Mouse (Mus musculus): Measurements from ENCODE around the gene Slc13a4. TPM values are rescaled to one million over a fixed set of nuclear protein-coding genes. Genes with fewer than 3 reads are reported as not detected.

Slc13a4 gene
- 0.23 and 0.41 TPM in 2 replicates for polyA plus RNA-seq (2015; fragmentation: Nextera tagmentation; extraction: Ambion mirVana)

DNA sequence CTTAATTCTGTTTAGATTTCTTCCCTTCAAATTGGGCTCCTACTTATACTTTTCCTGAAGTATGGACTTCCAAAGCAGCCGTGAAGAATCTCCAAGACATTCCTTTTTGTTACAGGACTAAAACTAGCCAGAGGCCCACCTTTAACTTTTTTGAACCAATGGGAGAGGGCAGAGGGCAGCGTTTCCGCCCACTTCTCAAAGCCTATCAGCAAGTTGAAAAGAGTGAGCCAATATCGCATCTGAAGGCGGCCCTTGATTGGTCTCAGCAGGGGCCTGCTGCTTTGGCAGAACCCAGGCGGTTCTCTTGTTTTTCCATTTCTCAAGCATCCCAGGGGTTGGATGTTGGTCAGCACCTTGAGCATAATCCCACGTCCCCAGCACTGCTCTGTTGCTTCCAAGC, at the start of gene Slc13a4:
TSS of gene Slc13a4 (minus strand) at position 95 of the 400 bp plus-strand sequence.
- H3K36me3 ChIP-seq (ENCODE audit: insufficient read depth, low read length) = no peaks in the 10 kb centered on the region
- WGBS = 49% methylated on average over 7 of the region's 7 CpGs
- H3K9me3 ChIP-seq (ENCODE audit: low read length) = no peaks in the 10 kb centered on the region
- no peak within 1 kb of the TSS for H3K4me2 ChIP-seq (replicated peaks; ENCODE audit: low read depth, low read length)
- H3K4me3 ChIP-seq (ENCODE audit: low read length) = no peak within 1 kb of the TSS
- no peak within 1 kb of the TSS for H3K27ac ChIP-seq (ENCODE audit: low read length)
- H3K4me1 ChIP-seq (ENCODE audit: insufficient read depth, low read length) = no peaks in the 10 kb centered on the region
- no peak within 1 kb of the TSS for H3K9ac ChIP-seq (replicated peaks; ENCODE audit: low read length)
- ATAC-seq (ENCODE audit: low FRiP score, low TSS enrichment) = no peak
- no peaks in the 10 kb centered on the region for H3K27me3 ChIP-seq (ENCODE audit: insufficient read depth, low read length)

- H3K27ac ChIP-seq (ENCODE audit: low read length) = no peak overlapping the region
- H3K36me3 ChIP-seq (ENCODE audit: insufficient read depth, low read length) = no peaks in the 10 kb centered on the region
- 0 out of 2 replicates have a peak, but pooled peaks cover 3% of the 10 kb centered on the region for H3K9me3 ChIP-seq (ENCODE audit: low read length)
- no peak for ATAC-seq (ENCODE audit: low FRiP score, low TSS enrichment)
- no peaks in the 10 kb centered on the region for H3K27me3 ChIP-seq (ENCODE audit: insufficient read depth, low read length)
- H3K9ac ChIP-seq (replicated peaks; ENCODE audit: low read length) = no peak overlapping the region
- H3K4me2 ChIP-seq (replicated peaks; ENCODE audit: low read depth, low read length) = no peak overlapping the region
- WGBS = 93% methylated on average over 3 of the region's 3 CpGs
- no peak overlapping the region for H3K4me3 ChIP-seq (ENCODE audit: low read length)
- peaks cover 22% of the 10 kb centered on the region for H3K4me1 ChIP-seq (ENCODE audit: insufficient read depth, low read length)
Observed at GRCm38 (mm10) chr6:35355320-35355719, 47.4 kb upstream of the Slc13a4 start.

DNA sequence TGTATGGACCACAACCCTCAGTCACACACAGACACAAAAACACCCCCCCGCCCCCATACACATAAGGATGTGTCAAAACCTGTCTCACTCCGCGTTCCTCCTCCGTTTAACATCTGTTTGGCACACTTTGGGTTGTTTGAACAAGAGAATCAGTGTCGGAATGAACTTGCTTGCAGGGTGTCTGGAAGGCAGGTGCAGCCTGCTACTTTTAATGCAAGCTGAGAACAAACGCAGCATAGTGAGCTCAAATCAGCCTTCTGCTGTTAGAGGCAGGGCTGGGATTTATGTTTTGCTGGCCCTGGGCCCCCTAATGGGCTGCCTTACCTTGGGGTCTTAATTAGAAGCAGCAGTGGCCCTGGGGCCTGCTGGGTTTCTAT, 46.7 kb upstream of the Slc13a4 start:
- 29% methylated on average over 6 of the region's 6 CpGs for WGBS
- no peak overlapping the region for H3K4me3 ChIP-seq (ENCODE audit: low read length)
- H3K27ac ChIP-seq (ENCODE audit: low read length) = no peak overlapping the region
- H3K9me3 ChIP-seq (ENCODE audit: low read length) = 0 out of 2 replicates have a peak, but pooled peaks cover 3% of the 10 kb centered on the region
- no peak for ATAC-seq (ENCODE audit: low FRiP score, low TSS enrichment)
- peaks cover 27% of the 10 kb centered on the region for H3K4me1 ChIP-seq (ENCODE audit: insufficient read depth, low read length)
- H3K27me3 ChIP-seq (ENCODE audit: insufficient read depth, low read length) = no peaks in the 10 kb centered on the region
- H3K9ac ChIP-seq (replicated peaks; ENCODE audit: low read length) = no peak overlapping the region
- no peaks in the 10 kb centered on the region for H3K36me3 ChIP-seq (ENCODE audit: insufficient read depth, low read length)
- no peak overlapping the region; the same call in 1 of the 2 replicates for H3K4me2 ChIP-seq (replicated peaks; ENCODE audit: low read depth, low read length)

DNA sequence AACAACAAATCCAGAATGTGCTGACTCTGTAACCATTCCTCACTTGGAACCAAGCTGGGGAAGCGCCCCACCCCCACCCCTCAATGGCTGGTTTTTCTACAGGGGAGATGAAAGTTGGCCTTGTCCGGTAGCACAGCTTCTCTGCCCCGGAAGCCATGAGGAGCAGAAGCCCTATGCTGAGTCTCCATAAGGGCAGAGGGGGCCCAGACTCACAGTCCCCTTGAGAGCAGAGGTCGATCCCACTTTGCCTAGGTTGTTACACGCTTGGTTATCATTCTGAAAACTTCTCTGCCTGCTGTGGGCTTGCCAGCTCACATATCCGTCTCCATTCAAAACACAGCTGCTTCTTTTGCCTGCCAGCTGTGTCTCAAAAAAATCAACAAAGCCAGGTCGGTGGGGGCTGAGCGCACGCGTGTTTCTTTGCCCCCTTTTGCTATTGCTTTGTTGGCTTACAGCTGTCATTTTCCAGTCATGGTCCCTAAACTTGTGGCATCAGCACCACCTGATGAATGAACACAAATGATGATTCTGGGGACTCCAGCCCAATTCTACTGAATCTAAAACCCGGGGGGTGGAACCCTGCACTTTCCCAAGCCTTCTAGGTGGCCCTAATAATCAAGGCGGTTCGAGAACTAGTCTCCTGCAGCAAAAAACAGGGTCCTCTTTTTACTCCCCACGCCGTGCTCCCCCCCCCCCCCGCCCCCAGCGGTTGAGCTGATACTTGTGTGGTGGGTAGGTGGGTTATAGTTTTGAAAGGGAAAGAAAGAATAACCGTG, 46.1 kb upstream of the Slc13a4 start:
- no peak for ATAC-seq (ENCODE audit: low FRiP score, low TSS enrichment)
- Histone ChIP-seq H3K27me3 (ENCODE audit: insufficient read depth, low read length) (no peaks in the 10 kb centered on the region), H3K36me3 (ENCODE audit: insufficient read depth, low read length) (no peaks in the 10 kb centered on the region), H3K27ac (ENCODE audit: low read length) (no peak overlapping the region), H3K4me1 (ENCODE audit: insufficient read depth, low read length) (peaks cover 27% of the 10 kb centered on the region), H3K4me2 (replicated peaks; ENCODE audit: low read depth, low read length) (peak overlapping the region; percentile 27; the same call in 1 of the 2 replicates), H3K4me3 (ENCODE audit: low read length) (no peak overlapping the region), H3K9ac (replicated peaks; ENCODE audit: low read length) (no peak overlapping the region), H3K9me3 (ENCODE audit: low read length) (0 out of 2 replicates have a peak, but pooled peaks cover 2% of the 10 kb centered on the region)
- 17% methylated on average over 17 of the region's 18 CpGs for WGBS

DNA sequence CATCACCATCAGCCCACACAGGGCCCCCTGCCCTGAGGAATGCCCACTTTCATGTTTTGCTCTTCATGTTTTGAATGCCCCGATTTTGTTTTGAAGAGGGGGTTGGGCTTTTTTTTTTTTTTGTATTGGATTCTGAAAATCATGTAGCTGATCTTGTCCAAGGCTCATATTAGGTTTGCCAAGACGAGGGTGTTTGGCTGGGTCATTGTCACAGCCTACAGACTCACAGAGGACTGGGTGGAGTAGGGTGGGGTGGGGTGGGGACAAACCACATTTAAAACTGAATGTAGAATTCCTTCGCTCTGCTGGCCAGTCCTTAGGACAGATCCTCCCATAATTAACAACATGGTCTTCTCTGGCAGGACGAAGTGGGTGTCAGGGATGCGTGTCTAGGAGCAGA, 45.5 kb upstream of the Slc13a4 start:
- peaks cover 27% of the 10 kb centered on the region for H3K4me1 ChIP-seq (ENCODE audit: insufficient read depth, low read length)
- WGBS = 55% methylated on average over 5 of the region's 5 CpGs
- ATAC-seq (ENCODE audit: low FRiP score, low TSS enrichment) = no peak
- H3K27ac ChIP-seq (ENCODE audit: low read length) = no peak overlapping the region
- H3K9me3 ChIP-seq (ENCODE audit: low read length) = no peaks in the 10 kb centered on the region
- H3K27me3 ChIP-seq (ENCODE audit: insufficient read depth, low read length) = no peaks in the 10 kb centered on the region
- no peak overlapping the region for H3K4me3 ChIP-seq (ENCODE audit: low read length)
- H3K4me2 ChIP-seq (replicated peaks; ENCODE audit: low read depth, low read length) = no peak overlapping the region; the same call in 1 of the 2 replicates
- no peak overlapping the region for H3K9ac ChIP-seq (replicated peaks; ENCODE audit: low read length)
- H3K36me3 ChIP-seq (ENCODE audit: insufficient read depth, low read length) = no peaks in the 10 kb centered on the region

- no peaks in the 10 kb centered on the region for H3K36me3 ChIP-seq (ENCODE audit: insufficient read depth, low read length)
- peaks cover 27% of the 10 kb centered on the region for H3K4me1 ChIP-seq (ENCODE audit: insufficient read depth, low read length)
- no peak overlapping the region for H3K9ac ChIP-seq (replicated peaks; ENCODE audit: low read length)
- WGBS = 83% methylated on average over 8 of the region's 8 CpGs
- H3K9me3 ChIP-seq (ENCODE audit: low read length) = no peaks in the 10 kb centered on the region
- ATAC-seq (ENCODE audit: low FRiP score, low TSS enrichment) = no peak
- H3K4me2 ChIP-seq (replicated peaks; ENCODE audit: low read depth, low read length) = no peak overlapping the region
- H3K27ac ChIP-seq (ENCODE audit: low read length) = no peak overlapping the region
- H3K27me3 ChIP-seq (ENCODE audit: insufficient read depth, low read length) = no peaks in the 10 kb centered on the region
- no peak overlapping the region for H3K4me3 ChIP-seq (ENCODE audit: low read length)
Observed at GRCm38 (mm10) chr6:35352867-35353266, 44.9 kb upstream of the Slc13a4 start.

- no peak overlapping the region for H3K27ac ChIP-seq (ENCODE audit: low read length)
- no peaks in the 10 kb centered on the region for H3K9me3 ChIP-seq (ENCODE audit: low read length)
- H3K4me2 ChIP-seq (replicated peaks; ENCODE audit: low read depth, low read length) = no peak overlapping the region
Observed at GRCm38 (mm10) chr6:35351826-35352225, 43.9 kb upstream of the Slc13a4 start.

DNA sequence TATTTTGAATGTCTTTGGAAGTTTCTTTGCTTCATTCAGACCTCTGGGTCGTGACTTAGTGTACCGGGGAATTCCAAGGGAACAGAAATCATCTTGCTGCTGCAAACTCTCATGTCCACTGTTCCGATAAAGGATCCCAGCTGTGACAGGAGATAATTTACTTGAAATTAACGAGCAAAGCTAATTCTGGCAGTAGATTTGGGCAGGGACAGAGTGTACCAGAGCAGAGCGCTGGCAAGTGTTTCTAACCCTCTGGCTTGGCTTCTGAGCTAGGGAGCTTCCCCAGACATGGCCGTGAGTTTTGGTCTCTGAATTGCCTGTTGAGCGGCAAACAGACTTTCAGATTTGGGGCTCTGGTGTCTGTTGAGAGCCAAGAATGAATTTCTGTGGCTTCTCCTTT, 41.9 kb upstream of the Slc13a4 start:
- Histone ChIP-seq H3K9me3 (ENCODE audit: low read length) (no peaks in the 10 kb centered on the region), H3K9ac (replicated peaks; ENCODE audit: low read length) (no peak overlapping the region), H3K36me3 (ENCODE audit: insufficient read depth, low read length) (no peaks in the 10 kb centered on the region), H3K4me1 (ENCODE audit: insufficient read depth, low read length) (peaks cover 27% of the 10 kb centered on the region), H3K4me3 (ENCODE audit: low read length) (no peak overlapping the region), H3K4me2 (replicated peaks; ENCODE audit: low read depth, low read length) (peak overlapping the region; percentile 20; the same call in 1 of the 2 replicates), H3K27ac (ENCODE audit: low read length) (peak overlapping the region; percentile 44; the same call in 1 of the 2 replicates), H3K27me3 (ENCODE audit: insufficient read depth, low read length) (no peaks in the 10 kb centered on the region)
- 19% methylated on average over 7 of the region's 7 CpGs for WGBS
- ATAC-seq (ENCODE audit: low FRiP score, low TSS enrichment) = peak; percentile 83

More at GRCm38 (mm10) chr6:35351826-35352225, 43.9 kb upstream of the Slc13a4 start:
- H3K4me3 ChIP-seq (ENCODE audit: low read length) = no peak overlapping the region
- 94% methylated on average over 3 of the region's 3 CpGs for WGBS
- H3K4me1 ChIP-seq (ENCODE audit: insufficient read depth, low read length) = peaks cover 27% of the 10 kb centered on the region
- H3K36me3 ChIP-seq (ENCODE audit: insufficient read depth, low read length) = no peaks in the 10 kb centered on the region
- no peak for ATAC-seq (ENCODE audit: low FRiP score, low TSS enrichment)
- H3K27me3 ChIP-seq (ENCODE audit: insufficient read depth, low read length) = no peaks in the 10 kb centered on the region
- H3K9ac ChIP-seq (replicated peaks; ENCODE audit: low read length) = no peak overlapping the region

DNA sequence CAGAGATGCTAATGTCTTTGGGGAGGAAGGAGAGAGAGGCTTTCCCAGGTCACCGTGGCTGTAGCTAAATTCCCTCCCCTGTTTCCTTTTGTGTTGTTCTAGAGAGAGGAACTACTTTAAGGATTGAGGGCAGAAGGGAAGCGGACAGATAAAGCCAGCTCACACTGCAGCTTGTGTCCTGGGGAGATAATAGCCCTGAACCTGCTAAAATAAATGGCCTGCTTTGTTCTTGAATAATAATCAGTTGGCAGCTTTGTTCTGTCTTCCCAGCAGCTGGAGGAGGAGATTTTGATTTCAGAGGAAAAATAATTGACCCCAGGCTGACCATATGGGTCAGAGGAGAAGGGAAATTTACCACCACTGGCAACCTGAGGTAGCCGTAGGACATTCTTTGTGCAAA, 30.7 kb upstream of the Slc13a4 start:
- no peak overlapping the region for H3K9ac ChIP-seq (replicated peaks; ENCODE audit: low read length)
- no peak overlapping the region for H3K27ac ChIP-seq (ENCODE audit: low read length)
- H3K4me2 ChIP-seq (replicated peaks; ENCODE audit: low read depth, low read length) = no peak overlapping the region
- ATAC-seq (ENCODE audit: low FRiP score, low TSS enrichment) = no peak
- no peaks in the 10 kb centered on the region for H3K36me3 ChIP-seq (ENCODE audit: insufficient read depth, low read length)
- 22% methylated on average over 3 of the region's 3 CpGs for WGBS
- no peaks in the 10 kb centered on the region for H3K27me3 ChIP-seq (ENCODE audit: insufficient read depth, low read length)
- no peak overlapping the region for H3K4me3 ChIP-seq (ENCODE audit: low read length)
- 0 out of 2 replicates have a peak, but pooled peaks cover 2% of the 10 kb centered on the region for H3K4me1 ChIP-seq (ENCODE audit: insufficient read depth, low read length)
- no peaks in the 10 kb centered on the region for H3K9me3 ChIP-seq (ENCODE audit: low read length)

DNA sequence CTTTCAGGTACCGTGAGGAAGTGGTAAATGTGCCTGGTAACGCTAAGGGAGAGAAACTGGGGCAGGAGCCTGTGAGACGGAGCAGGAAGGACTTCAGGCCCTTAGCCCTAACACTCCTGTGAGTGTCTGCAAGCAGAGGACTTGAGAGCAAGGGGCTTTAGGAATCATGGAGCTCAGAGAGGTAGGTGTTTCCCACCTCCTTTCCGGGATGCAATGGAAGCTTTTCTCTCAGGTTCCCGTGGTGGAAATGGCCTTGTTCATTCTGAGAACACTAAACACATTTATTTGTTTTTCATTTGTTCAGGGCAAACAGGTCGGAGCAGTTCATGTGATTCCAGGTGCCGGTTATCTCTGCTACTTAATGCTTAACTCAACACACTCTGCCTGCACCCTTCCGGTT, 29.9 kb upstream of the Slc13a4 start:
- Histone ChIP-seq H3K4me3 (ENCODE audit: low read length) (no peak overlapping the region), H3K9me3 (ENCODE audit: low read length) (no peaks in the 10 kb centered on the region), H3K36me3 (ENCODE audit: insufficient read depth, low read length) (no peaks in the 10 kb centered on the region), H3K27me3 (ENCODE audit: insufficient read depth, low read length) (no peaks in the 10 kb centered on the region), H3K4me1 (ENCODE audit: insufficient read depth, low read length) (0 out of 2 replicates have a peak, but pooled peaks cover 2% of the 10 kb centered on the region), H3K27ac (ENCODE audit: low read length) (no peak overlapping the region), H3K9ac (replicated peaks; ENCODE audit: low read length) (no peak overlapping the region), H3K4me2 (replicated peaks; ENCODE audit: low read depth, low read length) (no peak overlapping the region)
- ATAC-seq (ENCODE audit: low FRiP score, low TSS enrichment) = no peak
- WGBS = 81% methylated on average over 8 of the region's 8 CpGs
